Mouse (Mus musculus): ENCODE measurements around the gene Camk1d. TPM values are rescaled to one million over a fixed set of nuclear protein-coding genes. Genes with fewer than 3 reads are reported as not detected.

Camk1d gene
- polyA plus RNA-seq (2015; fragmentation: Nextera tagmentation; extraction: Ambion mirVana) = 2.0 and 2.2 TPM in 2 replicates

DNA sequence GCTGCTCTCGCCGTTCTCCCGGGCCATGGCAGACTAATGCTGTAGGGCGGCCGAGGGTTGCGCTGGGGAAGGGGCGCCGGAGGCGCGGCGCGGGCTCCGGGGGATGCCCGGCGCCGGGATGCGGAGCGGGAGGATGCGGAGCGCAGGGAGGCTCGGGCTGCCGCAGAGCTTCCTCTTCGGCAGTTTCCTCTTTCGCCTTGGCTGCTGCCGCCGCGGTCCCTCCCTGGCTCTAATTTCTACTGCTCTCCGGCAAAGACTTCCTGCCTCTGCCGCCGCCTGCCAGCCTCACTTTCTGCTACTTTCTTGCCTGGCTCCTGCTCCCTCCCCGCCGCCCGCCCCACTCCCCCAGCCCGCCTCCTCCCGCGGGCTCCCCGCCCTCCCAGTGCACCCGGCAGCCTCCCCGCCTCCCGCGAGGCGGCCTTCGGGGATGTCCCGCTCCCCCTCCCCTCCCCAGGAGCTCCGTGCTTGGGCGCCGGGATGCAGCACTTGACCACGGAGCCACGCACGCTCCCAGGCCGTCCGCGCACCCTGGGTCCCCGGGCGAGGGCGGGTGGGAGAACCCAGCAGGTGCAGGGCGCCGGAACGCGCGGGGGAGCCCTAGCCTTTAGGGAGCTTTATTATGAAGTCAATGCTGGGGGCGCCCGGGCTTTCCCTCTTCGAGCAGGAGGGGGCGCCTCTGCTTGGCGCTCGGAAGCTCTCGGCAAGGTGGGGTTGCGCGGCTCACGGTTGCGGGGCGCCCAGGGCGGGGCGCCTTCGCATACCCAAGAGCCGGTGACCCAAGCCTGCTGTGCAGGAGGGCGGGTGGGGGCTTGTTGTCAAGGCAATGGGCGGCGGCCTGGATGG, at the start of gene Camk1d:
Camk1d (minus strand) TSS at position 305 of the 843 bp plus-strand sequence.
- H3K4me2 ChIP-seq (ENCODE audit: low read depth, low read length) = peak within 1 kb of the TSS; percentile 92
- TF ChIP-seq CTCF (IDR thresholded peaks at IDR 0.05; ENCODE audit: low read depth) (peak; percentile 72), EP300 (IDR thresholded peaks at IDR 0.05; ENCODE audit: low read depth) (no peak)
- H3K9ac ChIP-seq (replicated peaks) = peak within 1 kb of the TSS; percentile 68
- peak within 1 kb of the TSS; percentile 80 for H3K27ac ChIP-seq (ENCODE audit: low read depth)
- no peaks in the 10 kb centered on the region for H3K36me3 ChIP-seq (replicated peaks; ENCODE audit: insufficient read depth, low read length)
- DNase-seq (peak; percentile 84), ATAC-seq (peak; percentile 84)
- peak within 1 kb of the TSS; percentile 69 for H3K4me3 ChIP-seq (ENCODE audit: low read depth, low read length)
- WGBS (ENCODE audit: insufficient replicate concordance) = under 1% methylated on average over 60 of the region's 80 CpGs
- no peaks in the 10 kb centered on the region for H3K27me3 ChIP-seq (ENCODE audit: insufficient read depth, low read length)
- H3K4me1 ChIP-seq (ENCODE audit: insufficient read depth) = peaks cover 14% of the 10 kb centered on the region
- H3K9me3 ChIP-seq (ENCODE audit: low read length) = 0 out of 2 replicates have a peak, but pooled peaks cover 3% of the 10 kb centered on the region

DNA sequence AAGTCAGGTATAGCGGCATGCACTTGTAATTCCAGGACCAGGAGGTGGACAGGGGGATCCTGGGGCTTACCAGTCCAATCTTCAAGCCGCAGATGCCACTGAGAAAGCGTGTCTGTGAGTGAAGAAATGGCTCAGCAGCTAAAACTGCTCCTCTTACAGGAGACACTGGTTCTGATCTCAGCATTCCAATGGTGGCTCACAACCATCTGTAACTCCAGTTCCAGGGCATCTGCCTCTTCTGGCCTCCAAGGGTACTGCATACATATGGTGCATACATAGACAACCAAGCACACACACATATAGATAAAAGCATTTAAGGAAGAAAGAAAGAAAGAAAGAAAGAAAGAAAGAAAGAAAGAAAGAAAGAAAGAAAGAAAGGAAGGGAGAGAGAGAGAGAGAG, 47.7 kb upstream of the Camk1d start:
- 84% methylated on average over 3 of the region's 3 CpGs for WGBS (ENCODE audit: insufficient replicate concordance)
- H3K9me3 ChIP-seq (ENCODE audit: low read length) = no peaks in the 10 kb centered on the region
- H3K4me3 ChIP-seq (ENCODE audit: low read depth, low read length) = no peak overlapping the region
- no peak overlapping the region for H3K4me2 ChIP-seq (ENCODE audit: low read depth, low read length)
- ATAC-seq (no peak), DNase-seq (no peak)
- H3K27me3 ChIP-seq (ENCODE audit: insufficient read depth, low read length) = no peaks in the 10 kb centered on the region
- no peak overlapping the region for H3K9ac ChIP-seq (replicated peaks)
- no peaks in the 10 kb centered on the region for H3K4me1 ChIP-seq (ENCODE audit: insufficient read depth)
- no peaks in the 10 kb centered on the region for H3K36me3 ChIP-seq (replicated peaks; ENCODE audit: insufficient read depth, low read length)
- peak; percentile 17; the same call in 1 of the 2 replicates for TF ChIP-seq CTCF (IDR thresholded peaks at IDR 0.05; ENCODE audit: low read depth)
- TF ChIP-seq EP300 (IDR thresholded peaks at IDR 0.05; ENCODE audit: low read depth) = no peak
- no peak overlapping the region for H3K27ac ChIP-seq (ENCODE audit: low read depth)

DNA sequence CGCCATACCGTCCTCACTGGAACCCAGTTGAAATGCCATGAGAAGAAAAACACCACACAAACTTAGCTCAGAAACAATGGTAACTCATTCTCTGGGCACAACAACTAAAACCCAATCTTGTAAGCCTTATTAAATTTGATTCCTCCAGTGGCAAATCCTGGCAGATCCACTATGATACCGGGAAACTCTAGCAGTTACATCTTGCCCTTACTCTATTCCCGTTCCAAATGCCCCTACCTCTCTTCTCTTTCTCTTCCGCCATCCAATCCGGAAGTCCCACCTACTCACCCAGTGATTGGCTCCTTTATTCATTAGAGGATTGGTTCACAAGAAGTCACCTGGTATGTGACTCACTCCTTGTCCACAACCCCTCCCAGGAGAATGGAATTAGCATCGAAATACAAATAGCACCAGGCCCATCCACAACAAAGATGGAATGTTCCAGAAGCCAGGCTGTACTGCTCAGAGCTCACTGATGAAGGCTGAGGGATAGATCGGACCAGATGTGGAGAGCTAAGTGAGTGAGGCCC, 46.2 kb upstream of the Camk1d start:
- no peak overlapping the region for H3K4me2 ChIP-seq (ENCODE audit: low read depth, low read length)
- no peak for DNase-seq
- H3K36me3 ChIP-seq (replicated peaks; ENCODE audit: insufficient read depth, low read length) = no peaks in the 10 kb centered on the region
- WGBS (ENCODE audit: insufficient replicate concordance) = 84% methylated on average over 8 of the region's 8 CpGs
- no peak for ATAC-seq
- TF ChIP-seq EP300 (IDR thresholded peaks at IDR 0.05; ENCODE audit: low read depth) (no peak), CTCF (IDR thresholded peaks at IDR 0.05; ENCODE audit: low read depth) (no peak)
- H3K9me3 ChIP-seq (ENCODE audit: low read length) = no peaks in the 10 kb centered on the region
- H3K4me1 ChIP-seq (ENCODE audit: insufficient read depth) = no peaks in the 10 kb centered on the region
- H3K27me3 ChIP-seq (ENCODE audit: insufficient read depth, low read length) = no peaks in the 10 kb centered on the region
- no peak overlapping the region for H3K4me3 ChIP-seq (ENCODE audit: low read depth, low read length)
- H3K9ac ChIP-seq (replicated peaks) = no peak overlapping the region
- H3K27ac ChIP-seq (ENCODE audit: low read depth) = no peak overlapping the region

DNA sequence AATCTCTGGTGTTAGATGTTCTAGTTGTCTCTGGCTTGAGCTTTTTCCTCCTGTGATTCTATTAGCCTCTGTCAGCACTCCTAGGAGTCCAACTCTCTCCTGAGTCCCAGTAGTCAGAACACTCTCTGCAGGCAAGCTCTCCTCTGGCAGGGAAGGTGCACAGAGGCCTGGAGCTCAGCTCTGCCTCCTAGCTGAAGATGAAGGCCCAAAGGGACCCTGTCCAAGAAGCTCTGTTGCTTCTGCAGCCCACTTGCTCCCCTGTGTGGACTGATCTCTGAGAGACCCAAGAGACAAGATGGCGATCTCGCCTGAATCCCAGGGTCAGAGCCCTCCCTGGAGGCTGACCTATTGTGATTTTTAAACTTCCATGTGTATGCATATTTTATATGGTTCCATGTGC, 44.3 kb upstream of the Camk1d start:
- H3K9me3 ChIP-seq (ENCODE audit: low read length) = no peaks in the 10 kb centered on the region
- no peaks in the 10 kb centered on the region for H3K36me3 ChIP-seq (replicated peaks; ENCODE audit: insufficient read depth, low read length)
- no peak overlapping the region for H3K4me2 ChIP-seq (ENCODE audit: low read depth, low read length)
- DNase-seq (no peak), ATAC-seq (no peak)
- 81% methylated on average over 2 of the region's 2 CpGs for WGBS (ENCODE audit: insufficient replicate concordance)
- TF ChIP-seq EP300 (IDR thresholded peaks at IDR 0.05; ENCODE audit: low read depth) (no peak), CTCF (IDR thresholded peaks at IDR 0.05; ENCODE audit: low read depth) (no peak)
- H3K27me3 ChIP-seq (ENCODE audit: insufficient read depth, low read length) = no peaks in the 10 kb centered on the region
- H3K27ac ChIP-seq (ENCODE audit: low read depth) = no peak overlapping the region
- H3K4me3 ChIP-seq (ENCODE audit: low read depth, low read length) = no peak overlapping the region
- no peak overlapping the region for H3K9ac ChIP-seq (replicated peaks)
- no peaks in the 10 kb centered on the region for H3K4me1 ChIP-seq (ENCODE audit: insufficient read depth)

DNA sequence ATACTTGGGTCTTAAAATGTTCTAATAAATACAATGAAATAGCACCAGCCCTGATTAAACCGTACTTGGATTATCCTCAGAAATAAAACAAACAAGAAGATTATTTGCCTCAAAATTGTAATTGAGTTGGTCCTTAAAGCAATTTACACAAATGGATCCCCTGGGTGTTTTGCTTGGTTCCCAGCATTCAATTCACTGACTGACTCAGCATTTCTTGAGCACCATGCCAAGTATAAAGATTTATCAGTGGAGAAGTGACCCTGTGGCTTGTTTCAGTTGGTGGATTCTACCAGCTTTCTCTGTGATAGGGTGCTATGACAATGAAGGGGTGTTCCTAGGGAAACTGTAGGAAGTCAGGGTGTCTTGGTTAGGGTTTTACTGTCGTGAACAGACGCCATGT, 36.6 kb upstream of the Camk1d start:
- no peaks in the 10 kb centered on the region for H3K9me3 ChIP-seq (ENCODE audit: low read length)
- no peak overlapping the region for H3K27ac ChIP-seq (ENCODE audit: low read depth)
- H3K4me3 ChIP-seq (ENCODE audit: low read depth, low read length) = no peak overlapping the region
- ATAC-seq (no peak), DNase-seq (no peak)
- 76% methylated on average over 3 of the region's 3 CpGs for WGBS (ENCODE audit: insufficient replicate concordance)
- H3K9ac ChIP-seq (replicated peaks) = no peak overlapping the region
- no peaks in the 10 kb centered on the region for H3K27me3 ChIP-seq (ENCODE audit: insufficient read depth, low read length)
- H3K36me3 ChIP-seq (replicated peaks; ENCODE audit: insufficient read depth, low read length) = no peaks in the 10 kb centered on the region
- H3K4me1 ChIP-seq (ENCODE audit: insufficient read depth) = no peaks in the 10 kb centered on the region
- no peak overlapping the region for H3K4me2 ChIP-seq (ENCODE audit: low read depth, low read length)
- no peak for TF ChIP-seq CTCF (IDR thresholded peaks at IDR 0.05; ENCODE audit: low read depth)
- no peak for TF ChIP-seq EP300 (IDR thresholded peaks at IDR 0.05; ENCODE audit: low read depth)

DNA sequence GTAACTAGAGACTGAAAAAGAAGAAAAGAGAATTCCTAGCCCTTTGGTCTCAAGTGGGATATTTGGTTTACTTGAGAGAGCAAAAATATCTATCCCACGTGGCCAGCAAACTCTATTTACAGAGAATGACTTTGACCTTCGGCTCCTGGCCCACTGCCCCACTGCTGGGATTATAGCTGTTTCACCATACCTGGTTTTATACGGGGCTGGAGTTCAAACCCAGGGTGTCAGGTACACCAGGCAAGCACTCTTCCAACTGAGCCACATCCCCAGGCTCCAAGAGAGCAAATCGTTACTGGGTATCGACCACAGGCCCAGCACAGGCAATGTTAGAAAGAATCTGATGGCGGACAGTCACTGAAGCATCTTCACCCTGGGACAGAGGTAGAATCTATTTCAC, 34.9 kb upstream of the Camk1d start:
- ATAC-seq = peak; percentile 89

More for the DNA sequence above, 34.9 kb upstream of the Camk1d start:
- no peaks in the 10 kb centered on the region for H3K27me3 ChIP-seq (ENCODE audit: insufficient read depth, low read length)
- DNase-seq = peak; percentile 51
- H3K27ac ChIP-seq (ENCODE audit: low read depth) = no peak overlapping the region
- no peaks in the 10 kb centered on the region for H3K4me1 ChIP-seq (ENCODE audit: insufficient read depth)
- no peaks in the 10 kb centered on the region for H3K9me3 ChIP-seq (ENCODE audit: low read length)
- H3K36me3 ChIP-seq (replicated peaks; ENCODE audit: insufficient read depth, low read length) = no peaks in the 10 kb centered on the region
- TF ChIP-seq CTCF (IDR thresholded peaks at IDR 0.05; ENCODE audit: low read depth) = no peak
- TF ChIP-seq EP300 (IDR thresholded peaks at IDR 0.05; ENCODE audit: low read depth) = 0 out of 2 replicates have a peak, but pooled peaks have one; percentile 15
- no peak overlapping the region for H3K4me2 ChIP-seq (ENCODE audit: low read depth, low read length)
- WGBS (ENCODE audit: insufficient replicate concordance) = 70% methylated on average over 6 of the region's 6 CpGs
- H3K4me3 ChIP-seq (ENCODE audit: low read depth, low read length) = no peak overlapping the region
- no peak overlapping the region for H3K9ac ChIP-seq (replicated peaks)
